Mouse (Mus musculus) hindbrain, embryonic 11.5 days (tissue): ENCODE results near the gene Ptprd. TPM values are rescaled to one million over a fixed set of nuclear protein-coding genes. Genes with fewer than 3 reads are reported as not detected.

ENCODE experiments used
- ATAC-seq: fragments of 200-750 bp; cut with Nextera tagmentation; 2 replicates; pipeline ENCODE4 v1.8.0; 2017; ENCODE audit warnings: mild to moderate bottlenecking, moderate TSS enrichment, moderate library complexity; ENCODE audit not compliant: low FRiP score
- DNase-seq: peaks from one replicate; pipeline ENCODE4 v3.0.0-alpha.2; 2015; ENCODE audit warnings: low spot score
- H3K27ac ChIP-seq: fragments of 300-500 bp; sonication (generic); 2 replicates; pipeline ENCODE4 v1.5.1; 2014; ENCODE audit warnings: mild to moderate bottlenecking, low read depth, low read length
- H3K27me3 ChIP-seq: fragments of 300-500 bp; sonication (generic); 2 replicates; pipeline ENCODE4 v1.6.1; 2014; ENCODE audit warnings: mild to moderate bottlenecking, low read length, moderate library complexity, mixed read lengths; ENCODE audit not compliant: control insufficient read depth, insufficient read depth
- H3K36me3 ChIP-seq: fragments of 300-500 bp; sonication (generic); 2 replicates; pipeline ENCODE4 v1.6.1; 2014; ENCODE audit warnings: mild to moderate bottlenecking, low read length, moderate library complexity, mixed read lengths; ENCODE audit not compliant: control insufficient read depth, insufficient read depth
- H3K4me1 ChIP-seq: fragments of 300-500 bp; sonication (generic); replicated peaks from 2 replicates; pipeline ENCODE4 v1.6.1; 2014; ENCODE audit warnings: low read length, mixed read lengths; ENCODE audit not compliant: control insufficient read depth, insufficient read depth
- H3K4me2 ChIP-seq: fragments of 300-500 bp; sonication (generic); replicated peaks from 2 replicates; pipeline ENCODE4 v1.6.1; 2014; ENCODE audit warnings: mild to moderate bottlenecking, low read depth, low read length
- H3K4me3 ChIP-seq: fragments of 300-500 bp; sonication (generic); 2 replicates; pipeline ENCODE4 v1.5.1; 2014; ENCODE audit warnings: low read depth, low read length
- H3K9ac ChIP-seq: fragments of 300-500 bp; sonication (generic); 2 replicates; pipeline ENCODE4 v1.6.1; 2014; ENCODE audit warnings: low read depth, low read length
- H3K9me3 ChIP-seq: fragments of 300-500 bp; sonication (generic); 2 replicates; pipeline ENCODE4 v1.6.1; 2016; ENCODE audit warnings: low read length; ENCODE audit not compliant: control insufficient read depth
- WGBS: fragments of 180-500 bp; shearing (Covaris S2); extraction: QIAGEN DNeasy Blood & Tissue Kit; methylation state at CpG from one replicate; pipeline ENCODE4 v1.1.7; 2014; 5-methylcytosine and 5-hydroxymethylcytosine counted together
- polyA plus RNA-seq: library from polyadenylated mRNA; unstranded; fragments of >200 nt; fragmentation: Nextera tagmentation; extraction: Ambion mirVana; gene quantifications from 2 replicates; pipeline ENCODE4 v1.2.1, GENCODE M21; 2014

Ptprd gene
- polyA plus RNA-seq, 1 experiment from 2014 or later = 31.7 TPM

- Histone ChIP-seq H3K27ac (no peak overlapping the region), H3K27me3 (no peaks in the 10 kb centered on the region), H3K4me3 (no peak overlapping the region), H3K4me2 (no peak overlapping the region), H3K9me3 (no peaks in the 10 kb centered on the region), H3K9ac (no peak overlapping the region), H3K4me1 (0 out of 2 replicates have a peak, but pooled peaks cover 2% of the 10 kb centered on the region), H3K36me3 (no peaks in the 10 kb centered on the region)
- DNase-seq = no peak
- ATAC-seq = no peak
- whole genome bisulfite sequencing = 73% methylated on average over 3 of the region's 3 CpGs
Observed at GRCm38 (mm10) chr4:76241140-76241539, 1970.6 kb downstream of the Ptprd start.

- no peak overlapping the region for H3K4me2 ChIP-seq
- no peaks in the 10 kb centered on the region for H3K36me3 ChIP-seq
- WGBS = 31% methylated on average over 5 of the region's 5 CpGs
- no peak overlapping the region for H3K9ac ChIP-seq
- H3K4me3 ChIP-seq = no peak overlapping the region
- DNase-seq = peak; percentile 29
- H3K4me1 ChIP-seq = 0 out of 2 replicates have a peak, but pooled peaks cover 2% of the 10 kb centered on the region
- no peak overlapping the region for H3K27ac ChIP-seq
- H3K9me3 ChIP-seq = no peaks in the 10 kb centered on the region
- H3K27me3 ChIP-seq = no peaks in the 10 kb centered on the region
- peak; percentile 58; the same call in 1 of the 2 replicates for ATAC-seq
Observed at GRCm38 (mm10) chr4:76239063-76239462, 1972.7 kb downstream of the Ptprd start.

DNA sequence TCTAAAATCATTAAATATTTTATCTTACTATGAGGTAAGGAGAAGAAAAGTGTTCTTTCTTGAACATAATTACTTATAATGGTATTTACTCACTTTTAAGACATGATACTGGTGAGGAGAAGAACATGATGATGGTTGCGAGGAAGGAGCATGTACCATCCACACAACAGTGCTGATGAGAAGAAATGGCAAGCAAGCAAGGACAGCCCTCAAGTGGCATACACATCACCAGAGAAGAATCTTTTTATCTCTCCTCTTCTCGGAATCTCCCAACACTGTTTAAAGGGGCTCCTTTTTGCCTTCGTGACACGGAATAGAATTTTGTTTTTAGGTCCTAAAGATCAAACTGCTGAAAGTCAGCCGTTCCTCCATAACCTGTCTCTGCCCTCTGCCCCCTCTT lies 1973.2 kb downstream of the Ptprd start:
- DNase-seq (no peak), ATAC-seq (0 out of 2 replicates have a peak, but pooled peaks have one; percentile 30)
- Histone ChIP-seq H3K36me3 (no peaks in the 10 kb centered on the region), H3K4me1 (0 out of 2 replicates have a peak, but pooled peaks cover 2% of the 10 kb centered on the region), H3K9ac (no peak overlapping the region), H3K4me3 (no peak overlapping the region), H3K27ac (no peak overlapping the region), H3K9me3 (no peaks in the 10 kb centered on the region), H3K4me2 (no peak overlapping the region), H3K27me3 (no peaks in the 10 kb centered on the region)
- 58% methylated on average over 5 of the region's 5 CpGs for WGBS

- H3K9me3 ChIP-seq = no peaks in the 10 kb centered on the region
- no peak overlapping the region for H3K4me3 ChIP-seq
- H3K27me3 ChIP-seq = no peaks in the 10 kb centered on the region
- H3K36me3 ChIP-seq = no peaks in the 10 kb centered on the region
- 0 out of 2 replicates have a peak, but pooled peaks cover 2% of the 10 kb centered on the region for H3K4me1 ChIP-seq
- 71% methylated on average over 1 of the region's 1 CpGs for WGBS
- H3K27ac ChIP-seq = no peak overlapping the region
- DNase-seq (no peak), ATAC-seq (no peak)
- H3K4me2 ChIP-seq = no peak overlapping the region
- no peak overlapping the region for H3K9ac ChIP-seq
Observed at GRCm38 (mm10) chr4:76237827-76238226, 1973.9 kb downstream of the Ptprd start.

DNA sequence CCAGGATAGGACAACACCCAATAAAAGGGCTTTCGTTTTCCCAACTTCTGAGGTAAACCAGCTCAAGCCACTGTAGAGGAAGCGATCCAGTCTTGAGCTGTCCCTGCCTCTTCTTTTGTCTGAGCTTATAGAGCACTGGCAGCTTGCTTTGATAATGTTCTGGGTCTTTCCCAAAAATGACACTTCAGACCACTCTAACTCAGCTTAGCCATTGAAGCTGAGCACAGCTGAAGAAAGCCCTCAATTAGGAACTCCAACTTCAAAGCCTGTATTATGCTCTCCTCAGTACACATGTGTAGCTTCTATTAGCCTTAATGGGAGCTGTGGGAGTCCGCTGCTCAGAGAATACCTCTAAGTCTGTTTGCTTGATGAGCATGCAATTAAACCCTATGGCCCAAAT lies 1988.0 kb downstream of the Ptprd start:
- no peak overlapping the region for H3K27ac ChIP-seq
- H3K36me3 ChIP-seq = no peaks in the 10 kb centered on the region
- no peak overlapping the region for H3K4me2 ChIP-seq
- DNase-seq (no peak), ATAC-seq (no peak)
- no peak overlapping the region for H3K9ac ChIP-seq
- H3K4me1 ChIP-seq = no peaks in the 10 kb centered on the region
- 59% methylated on average over 3 of the region's 3 CpGs for WGBS
- H3K9me3 ChIP-seq = no peaks in the 10 kb centered on the region
- H3K4me3 ChIP-seq = no peak overlapping the region
- no peaks in the 10 kb centered on the region for H3K27me3 ChIP-seq

DNA sequence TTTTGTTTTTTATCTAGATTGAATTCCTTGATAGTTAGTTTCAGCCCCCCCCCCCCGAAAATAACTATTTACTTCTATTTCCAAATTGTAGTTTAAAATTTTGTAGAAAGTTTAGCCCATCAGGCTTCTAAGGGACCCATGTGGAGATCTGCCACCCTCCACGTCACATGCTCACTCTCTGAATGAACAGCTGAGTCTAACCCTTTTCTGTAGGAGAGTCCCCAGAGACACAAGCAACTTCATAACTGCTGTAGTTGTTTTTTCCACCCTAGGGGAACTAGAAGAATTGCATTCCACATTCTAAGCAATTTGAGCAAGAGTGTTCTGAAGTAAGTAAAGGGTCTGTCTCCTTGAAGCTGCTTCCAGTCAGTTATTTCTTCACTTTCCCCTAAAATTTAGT lies 1989.2 kb downstream of the Ptprd start:
- Histone ChIP-seq H3K4me1 (no peaks in the 10 kb centered on the region), H3K9me3 (no peaks in the 10 kb centered on the region), H3K9ac (no peak overlapping the region), H3K4me2 (no peak overlapping the region), H3K27me3 (no peaks in the 10 kb centered on the region), H3K36me3 (no peaks in the 10 kb centered on the region), H3K4me3 (no peak overlapping the region), H3K27ac (no peak overlapping the region)
- WGBS = 55% methylated on average over 2 of the region's 2 CpGs
- DNase-seq = no peak
- no peak for ATAC-seq

DNA sequence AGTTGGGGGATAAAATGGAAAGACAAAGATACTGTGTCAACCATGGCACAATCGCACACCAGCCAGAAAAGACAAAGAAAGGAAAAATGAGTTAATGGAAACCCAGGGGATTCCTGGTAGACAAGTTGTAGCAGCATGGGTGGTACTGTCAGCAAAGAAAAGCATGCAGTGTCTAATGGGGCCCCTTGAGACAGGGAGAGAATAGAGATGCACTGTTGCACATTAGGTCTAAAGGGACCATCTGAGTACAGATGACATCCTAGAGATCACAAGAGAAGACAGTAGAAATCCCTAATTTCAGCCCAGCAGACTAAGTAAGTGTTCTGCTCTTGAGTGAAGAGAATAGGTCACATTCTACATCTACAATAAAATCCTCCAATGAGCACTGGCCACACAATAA lies 1993.7 kb downstream of the Ptprd start:
- H3K4me3 ChIP-seq = no peak overlapping the region
- no peaks in the 10 kb centered on the region for H3K27me3 ChIP-seq
- H3K9me3 ChIP-seq = no peaks in the 10 kb centered on the region
- H3K4me1 ChIP-seq = no peaks in the 10 kb centered on the region
- no peak overlapping the region for H3K27ac ChIP-seq
- H3K36me3 ChIP-seq = no peaks in the 10 kb centered on the region
- 84% methylated on average over 1 of the region's 1 CpGs for WGBS
- no peak overlapping the region for H3K9ac ChIP-seq
- H3K4me2 ChIP-seq = no peak overlapping the region
- DNase-seq = no peak
- no peak for ATAC-seq

GRCm38 (mm10) chr4:76215141-76215540 lies 1996.6 kb downstream of the Ptprd start:
- ATAC-seq = no peak
- 85% methylated on average over 1 of the region's 1 CpGs for whole genome bisulfite sequencing
- H3K4me1 ChIP-seq = no peaks in the 10 kb centered on the region

DNA sequence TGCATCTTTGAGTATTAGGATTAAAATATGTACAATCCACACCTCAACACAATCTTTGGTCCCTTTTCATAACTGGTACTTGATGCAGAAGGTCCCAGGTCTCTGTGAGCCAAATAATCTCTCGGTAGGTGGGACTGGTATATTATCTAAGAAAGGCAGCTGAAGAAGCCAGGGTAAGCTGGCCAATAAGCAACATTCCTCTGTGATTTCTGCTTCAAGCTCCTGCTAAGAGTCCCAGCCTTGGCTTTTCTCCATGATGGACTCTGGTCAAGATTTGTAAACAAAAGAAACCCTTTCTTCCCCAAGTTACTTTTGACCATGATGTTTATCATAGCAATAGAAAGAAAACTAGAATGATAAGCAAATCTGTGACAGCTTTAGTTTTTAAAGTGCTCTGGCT lies 2012.4 kb downstream of the Ptprd start:
- 88% methylated on average over 1 of the region's 1 CpGs for WGBS
- no peak overlapping the region for H3K4me3 ChIP-seq
- no peak overlapping the region for H3K27ac ChIP-seq
- H3K4me2 ChIP-seq = no peak overlapping the region
- no peak for ATAC-seq
- no peak overlapping the region for H3K9ac ChIP-seq
- no peaks in the 10 kb centered on the region for H3K27me3 ChIP-seq
- DNase-seq = no peak
- H3K4me1 ChIP-seq = no peaks in the 10 kb centered on the region
- no peaks in the 10 kb centered on the region for H3K36me3 ChIP-seq
- H3K9me3 ChIP-seq = no peaks in the 10 kb centered on the region

More at GRCm38 (mm10) chr4:76215141-76215540, 1996.6 kb downstream of the Ptprd start:
- H3K36me3 ChIP-seq = no peaks in the 10 kb centered on the region
- H3K27me3 ChIP-seq = no peaks in the 10 kb centered on the region
- no peak overlapping the region for H3K27ac ChIP-seq
- no peaks in the 10 kb centered on the region for H3K9me3 ChIP-seq
- no peak overlapping the region for H3K4me3 ChIP-seq
- H3K9ac ChIP-seq = no peak overlapping the region
- no peak for DNase-seq
- H3K4me2 ChIP-seq = no peak overlapping the region
